Mouse (Mus musculus) thymus, adult 2 months (tissue): Measurements from ENCODE around the gene Car6.

Experiments used
- CTCF ChIP-seq: fragments of 200-500 bp; IDR thresholded peaks from 2 replicates; pipeline ENCODE4 v1.5.1; 2012; ENCODE audit warnings: mild to moderate bottlenecking, control low read depth, low read length, moderate library complexity, borderline replicate concordance; ENCODE audit not compliant: control insufficient read depth, poor library complexity, insufficient read depth; ENCODE audit errors: extremely low read depth
- POLR2A ChIP-seq: fragments of 200-500 bp; IDR thresholded peaks from 2 replicates; pipeline ENCODE4 v1.6.1; 2012; ENCODE audit warnings: mild to moderate bottlenecking, low read length, control low read depth, moderate library complexity; ENCODE audit not compliant: control insufficient read depth, poor library complexity, insufficient read depth; ENCODE audit errors: extremely low read depth

GRCm38 (mm10) chr4:150157348-150157882 lies 43.7 kb downstream of the Car6 start:
- no peak for TF ChIP-seq CTCF
- TF ChIP-seq POLR2A, result no peak
